Mouse (Mus musculus): ENCODE measurements at regions not wholly inside any gene's neighbourhood (a gene's known extent, or its start where the extent isn't known, plus 50 kb on each side); places are given as distances from the start of the nearest gene placed in this dataset.

GRCm38 (mm10) chr15:59913860-59914259 lies 102.6 kb downstream of the 4933412E24Rik start:
- no peaks in the 10 kb centered on the region for H3K36me3 ChIP-seq (ENCODE audit: control insufficient read depth in 1 of 2, insufficient read depth in 2 of 2, low read length in 2 of 2)
- H3K4me1 ChIP-seq (ENCODE audit: control insufficient read depth in 1 of 2, insufficient read depth in 2 of 2, low read length in 2 of 2) = no peaks in the 10 kb centered on the region
- DNase-seq (ENCODE audit: low read depth, low spot score) = no peak
- H3K9me3 ChIP-seq (replicated peaks; ENCODE audit: insufficient read depth, low read length) = no peaks in the 10 kb centered on the region
- H3K27me3 ChIP-seq (ENCODE audit: control insufficient read depth in 1 of 2, insufficient read depth in 2 of 2, low read length in 2 of 2) = no peaks in the 10 kb centered on the region
- H3K79me2 ChIP-seq (ENCODE audit: control insufficient read depth, insufficient read depth, low read length, poor library complexity) = no peaks in the 10 kb centered on the region
- H3K4me3 ChIP-seq (ENCODE audit: control insufficient read depth in 1 of 2, insufficient read depth in 1 of 2, low read depth in 2 of 2, low read length in 2 of 2) = no peak overlapping the region
- TF ChIP-seq MAFK (IDR thresholded peaks at IDR 0.05; ENCODE audit: borderline replicate concordance, low read depth, low read length) (no peak), KAT2A (conservative IDR thresholded peaks at IDR 0.05; ENCODE audit: low read depth, low read length) (no peak), ETS1 (IDR thresholded peaks at IDR 0.05; ENCODE audit: low read depth, low read length) (no peak), USF1 (IDR thresholded peaks at IDR 0.05; ENCODE audit: low read depth, low read length) (no peak), EP300 (IDR thresholded peaks at IDR 0.05; ENCODE audit: low read depth in 1 of 2, low read length in 2 of 2) (no peak), UBTF (IDR thresholded peaks at IDR 0.05; ENCODE audit: borderline replicate concordance, insufficient read depth, low read depth, low read length) (no peak), E2F4 (IDR thresholded peaks at IDR 0.05; ENCODE audit: borderline replicate concordance, low read depth, low read length) (no peak), MYB (IDR thresholded peaks at IDR 0.05; ENCODE audit: low read depth, low read length) (no peak), ZC3H11A (IDR thresholded peaks at IDR 0.05; ENCODE audit: low read depth, low read length) (no peak), CHD2 (IDR thresholded peaks at IDR 0.05; ENCODE audit: low read length) (no peak), ZNF384 (IDR thresholded peaks at IDR 0.05; ENCODE audit: low read depth, low read length) (no peak), ZKSCAN1 (IDR thresholded peaks at IDR 0.05; ENCODE audit: low read depth, low read length) (no peak), MYC (IDR thresholded peaks at IDR 0.05; ENCODE audit: low read depth, low read length) (no peak), RAD21 (IDR thresholded peaks at IDR 0.05; ENCODE audit: low read depth, low read length) (no peak)
- no peak overlapping the region for H3K9ac ChIP-seq (ENCODE audit: control insufficient read depth, low read depth, low read length, poor library complexity, severe bottlenecking)
- H3K27ac ChIP-seq (ENCODE audit: control insufficient read depth, low read depth, low read length) = no peak overlapping the region

GRCm38 (mm10) chr15:59908300-59908699 lies 108.1 kb downstream of the 4933412E24Rik start:
- H3K4me3 ChIP-seq (ENCODE audit: control insufficient read depth in 1 of 2, insufficient read depth in 1 of 2, low read depth in 2 of 2, low read length in 2 of 2) = no peak overlapping the region
- no peaks in the 10 kb centered on the region for H3K79me2 ChIP-seq (ENCODE audit: control insufficient read depth, insufficient read depth, low read length, poor library complexity)
- H3K4me1 ChIP-seq (ENCODE audit: control insufficient read depth in 1 of 2, insufficient read depth in 2 of 2, low read length in 2 of 2) = no peaks in the 10 kb centered on the region
- H3K27ac ChIP-seq (ENCODE audit: control insufficient read depth, low read depth, low read length) = no peak overlapping the region
- DNase-seq (ENCODE audit: low read depth, low spot score) = no peak
- TF ChIP-seq MYC (IDR thresholded peaks at IDR 0.05; ENCODE audit: low read depth, low read length) = no peak
- no peak for TF ChIP-seq BHLHE40 (IDR thresholded peaks at IDR 0.05; ENCODE audit: borderline replicate concordance, low read depth, low read length)
- no peak for TF ChIP-seq GATA1 (IDR thresholded peaks at IDR 0.05; ENCODE audit: low read depth, low read length)
- no peak for TF ChIP-seq ZKSCAN1 (IDR thresholded peaks at IDR 0.05; ENCODE audit: low read depth, low read length)
- TF ChIP-seq NRF1 (IDR thresholded peaks at IDR 0.05; ENCODE audit: insufficient read depth, low read depth, low read length, poor library complexity, severe bottlenecking) = no peak
- TF ChIP-seq ZC3H11A (IDR thresholded peaks at IDR 0.05; ENCODE audit: low read depth, low read length) = no peak
- no peak for TF ChIP-seq EP300 (IDR thresholded peaks at IDR 0.05; ENCODE audit: low read depth in 1 of 2, low read length in 2 of 2)
- TF ChIP-seq TAL1 (IDR thresholded peaks at IDR 0.05; ENCODE audit: low read length) = no peak
- no peak for TF ChIP-seq ELF1 (IDR thresholded peaks at IDR 0.05; ENCODE audit: low read depth, low read length)
- TF ChIP-seq POLR2AphosphoS5 (IDR thresholded peaks at IDR 0.05; ENCODE audit: borderline replicate concordance, low read depth, low read length) = no peak
- no peak overlapping the region for H3K9ac ChIP-seq (ENCODE audit: control insufficient read depth, low read depth, low read length, poor library complexity, severe bottlenecking)
- no peaks in the 10 kb centered on the region; the same call in 1 of the 2 replicates for H3K9me3 ChIP-seq (replicated peaks; ENCODE audit: insufficient read depth, low read length)
- H3K27me3 ChIP-seq (ENCODE audit: control insufficient read depth in 1 of 2, insufficient read depth in 2 of 2, low read length in 2 of 2) = no peaks in the 10 kb centered on the region
- H3K36me3 ChIP-seq (ENCODE audit: control insufficient read depth in 1 of 2, insufficient read depth in 2 of 2, low read length in 2 of 2) = no peaks in the 10 kb centered on the region

Measured in MEL (cell line).